Mouse (Mus musculus) liver, embryonic 14.5 days (tissue): ENCODE measurements around the gene Gm11114. TPM values are rescaled to one million over a fixed set of nuclear protein-coding genes. Genes with fewer than 3 reads are reported as not detected.

Source experiments
- ATAC-seq: fragments of 200-750 bp; cut with Nextera tagmentation; 2 replicates; pipeline ENCODE4 v1.8.0; 2017; ENCODE audit warnings: moderate number of reproducible peaks, mild to moderate bottlenecking, moderate library complexity; ENCODE audit not compliant: insufficient read depth
- DNase-seq, 3 experiments: peaks; one replicate each; pipeline ENCODE4 v3.0.0-alpha.2; 2012 to 2013; ENCODE audit warnings: low read depth in 3 of 3, low spot score in 3 of 3
- H3K27ac ChIP-seq: fragments of 300-500 bp; sonication (generic); 2 replicates; pipeline ENCODE4 v1.5.1; 2014; ENCODE audit warnings: moderate library complexity, mild to moderate bottlenecking, control low read depth, inconsistent platforms
- H3K27me3 ChIP-seq: fragments of 300-500 bp; sonication (generic); 2 replicates; pipeline ENCODE4 v1.6.1; 2014; ENCODE audit warnings: mild to moderate bottlenecking, low read length, moderate library complexity; ENCODE audit not compliant: control insufficient read depth, insufficient read depth
- H3K36me3 ChIP-seq: fragments of 300-500 bp; sonication (generic); replicated peaks from 2 replicates; pipeline ENCODE4 v1.6.1; 2014; ENCODE audit warnings: low read depth; ENCODE audit not compliant: control insufficient read depth, insufficient read depth
- H3K4me1 ChIP-seq, 2 experiments: fragments of 200-500 bp in 1 of 2; fragments of 300-500 bp in 1 of 2; sonication (generic) in 1 of 2; replicated peaks; 2 replicates each; pipeline ENCODE4 v1.6.1; 2012 to 2014; ENCODE audit warnings: antibody characterized with exemption in 1 of 2, inconsistent platforms in 1 of 2, low read length in 1 of 2; ENCODE audit not compliant: control insufficient read depth in 2 of 2, insufficient read depth in 2 of 2
- H3K4me2 ChIP-seq: fragments of 300-500 bp; sonication (generic); 2 replicates; pipeline ENCODE4 v1.6.1; 2014; ENCODE audit warnings: low read depth, mild to moderate bottlenecking, control low read depth, moderate library complexity
- H3K4me3 ChIP-seq, 2 experiments: fragments of 200-500 bp in 1 of 2; fragments of 300-500 bp in 1 of 2; sonication (generic) in 1 of 2; 2 replicates each; pipeline ENCODE4 v1.5.1; 2012 to 2014; ENCODE audit warnings: low read depth in 2 of 2, low read length in 2 of 2, mild to moderate bottlenecking in 2 of 2, control low read depth in 1 of 2, inconsistent platforms in 1 of 2, moderate library complexity in 1 of 2; ENCODE audit not compliant: insufficient read depth in 1 of 2
- H3K9ac ChIP-seq: fragments of 300-500 bp; sonication (generic); replicated peaks from 2 replicates; pipeline ENCODE4 v1.6.1; 2014; ENCODE audit warnings: mild to moderate bottlenecking, control low read depth, moderate library complexity
- H3K9me3 ChIP-seq: fragments of 300-500 bp; sonication (generic); 2 replicates; pipeline ENCODE4 v1.6.1; 2016; ENCODE audit warnings: low read length, mixed read lengths; ENCODE audit not compliant: control insufficient read depth
- CTCF ChIP-seq: IDR thresholded peaks from 2 replicates; pipeline ENCODE4 v1.5.1; 2016; ENCODE audit warnings: antibody characterized with exemption, low read depth, control low read depth
- EP300 ChIP-seq: IDR thresholded peaks from 2 replicates; pipeline ENCODE4 v1.6.1; 2016; ENCODE audit warnings: antibody characterized with exemption, low read depth
- WGBS: fragments of 180-500 bp; shearing (Covaris S2); extraction: QIAGEN DNeasy Blood & Tissue Kit; methylation state at CpG from one replicate; pipeline ENCODE4 v1.1.7; 2014; ENCODE audit not compliant: insufficient replicate concordance; 5-methylcytosine and 5-hydroxymethylcytosine counted together
- polyA plus RNA-seq, 2 experiments: library from polyadenylated mRNA; depleted of rRNA in 1 of 2; stranded (reverse) in 1 of 2; unstranded in 1 of 2; fragments of >200 nt; fragmentation: Nextera tagmentation in 1 of 2; extraction: Ambion mirVana in 1 of 2; gene quantifications; 2 replicates each; pipeline versions ENCODE4 v1.2.1 to v1.2.3; 2012 to 2014

Gm11114 gene
- polyA plus RNA-seq, 2 experiments, result not detected

DNA sequence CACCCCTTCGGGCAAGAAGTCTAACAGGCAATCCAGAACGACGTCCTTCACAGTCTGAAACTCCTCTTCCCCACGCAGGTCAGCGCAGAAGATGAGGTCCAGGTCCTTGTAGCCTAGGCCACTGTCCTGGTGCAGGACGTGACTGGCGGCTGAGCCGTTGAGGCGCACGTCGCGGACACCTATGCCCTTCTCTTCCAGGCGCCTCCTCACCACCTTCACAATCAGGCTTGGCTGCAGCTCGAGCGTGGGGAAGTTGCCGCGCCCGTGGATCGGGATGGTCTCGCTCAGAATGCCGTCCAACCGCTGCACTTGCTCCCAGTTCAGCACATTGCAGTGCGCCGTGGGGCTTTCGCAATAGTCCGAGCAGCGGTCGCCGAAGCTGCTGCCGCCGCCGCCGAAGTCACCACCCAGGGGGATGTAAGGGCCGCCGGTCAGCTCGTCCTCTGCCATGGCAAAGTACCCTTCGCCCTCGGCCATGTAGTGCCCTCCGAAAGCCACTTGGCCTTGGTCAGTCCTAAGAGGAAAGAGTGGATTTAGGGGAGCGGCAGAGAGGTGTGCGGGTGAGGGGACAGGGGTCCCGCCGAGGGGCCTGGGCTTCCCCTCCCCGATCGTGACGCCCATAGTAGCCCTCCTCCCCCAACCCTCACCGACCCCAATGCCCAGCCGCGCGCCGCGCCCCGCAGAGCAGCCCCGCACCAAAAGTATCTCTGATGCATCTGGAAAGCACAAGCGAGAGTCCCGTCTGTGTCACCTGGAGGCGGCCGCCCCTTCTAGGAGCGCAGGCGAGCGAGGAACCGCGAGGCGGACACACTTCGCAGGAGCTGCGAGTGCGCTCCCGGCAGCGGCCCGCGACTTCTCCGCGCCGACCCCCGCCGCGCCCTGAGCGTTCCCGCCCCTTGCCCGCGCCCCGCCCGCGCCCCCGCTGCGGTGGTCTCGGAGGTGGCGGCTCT lies 14.0 kb downstream of the Gm11114 start:
- DNase-seq, result no peak
- Histone ChIP-seq H3K4me3 (peak overlapping the region; percentile 65 to 67), H3K9me3 (no peaks in the 10 kb centered on the region), H3K27me3 (no peaks in the 10 kb centered on the region; the same call in 1 of the 2 replicates), H3K4me2 (peak overlapping the region; percentile 74), H3K27ac (no peak overlapping the region; the same call in 1 of the 2 replicates), H3K4me1 (peaks cover 0 to 2% of the 10 kb centered on the region in 2 experiments; a peak in 2 of 4 replicates), H3K36me3 (no peaks in the 10 kb centered on the region; the same call in 1 of the 2 replicates), H3K9ac (peak overlapping the region; percentile 48)
- peak; percentile 52 for ATAC-seq
- WGBS, result 2% methylated on average over 74 of the region's 88 CpGs
- TF ChIP-seq CTCF (no peak), EP300 (no peak)

DNA sequence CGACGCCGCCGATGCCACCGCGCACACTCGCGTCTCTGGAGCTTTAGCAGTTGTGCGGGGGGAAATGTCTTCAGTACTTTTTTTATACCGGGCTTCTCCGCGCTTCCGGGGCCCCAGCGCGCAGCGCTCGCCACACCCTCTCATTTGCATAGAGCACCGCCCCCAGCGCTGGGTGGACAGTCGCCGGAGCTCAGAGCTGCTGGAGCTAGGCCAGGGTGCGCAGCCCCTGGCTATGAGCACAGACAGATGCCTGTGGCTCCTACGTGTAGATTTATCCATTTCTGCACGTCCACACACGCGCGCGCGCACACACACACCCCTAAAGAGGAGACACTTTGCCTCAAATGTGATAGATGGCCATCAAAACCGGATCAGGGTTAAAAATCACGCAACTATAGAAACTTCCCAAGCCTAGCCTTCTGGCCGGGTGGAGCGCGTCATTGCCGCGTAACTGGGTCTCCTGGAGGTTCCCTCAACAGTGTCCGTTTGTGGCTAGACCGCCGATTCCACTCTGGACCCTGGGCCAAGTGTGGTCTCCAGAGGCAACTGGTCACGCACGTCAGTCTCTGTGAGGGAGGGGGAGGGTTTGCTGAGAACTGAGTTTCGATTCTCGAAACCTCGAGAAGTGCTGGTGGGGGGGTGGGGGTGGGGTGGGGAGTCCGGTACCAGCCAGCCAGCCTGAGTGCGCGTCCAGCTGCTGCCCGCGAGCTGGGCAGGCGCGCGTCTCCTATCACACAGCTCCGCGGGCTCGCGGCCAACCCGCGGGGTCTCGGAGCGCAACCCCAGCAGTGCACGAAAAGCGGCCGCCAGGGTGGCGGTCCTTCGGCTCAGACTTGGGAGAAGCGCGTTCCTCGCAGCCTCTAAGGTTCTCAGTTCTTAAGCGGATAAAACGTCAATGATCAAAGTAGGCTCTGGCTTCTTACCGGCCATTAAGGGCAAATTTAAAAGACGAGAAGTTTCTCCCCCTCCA lies 15.0 kb downstream of the Gm11114 start, which contains the start of gene Tent5a:
Gene Tent5a, minus strand, starts transcription at position 107 of the 970 bp plus-strand sequence.
- DNase-seq (peak; percentile 63 to 66 (median 63)), ATAC-seq (peak; percentile 86)
- no peak for TF ChIP-seq EP300
- TF ChIP-seq CTCF, result no peak
- no peaks in the 10 kb centered on the region for H3K36me3 ChIP-seq
- H3K4me1 ChIP-seq, result no peaks in the 10 kb centered on the region
- peak within 1 kb of the TSS; percentile 65 to 67 for H3K4me3 ChIP-seq
- H3K9me3 ChIP-seq, result no peaks in the 10 kb centered on the region
- peak within 1 kb of the TSS; percentile 48 for H3K9ac ChIP-seq
- WGBS, result 0% methylated on average over 66 of the region's 72 CpGs
- H3K4me2 ChIP-seq, result peak within 1 kb of the TSS; percentile 74
- H3K27ac ChIP-seq, result peak within 1 kb of the TSS; percentile 3
- H3K27me3 ChIP-seq, result no peaks in the 10 kb centered on the region; the same call in 1 of the 2 replicates

DNA sequence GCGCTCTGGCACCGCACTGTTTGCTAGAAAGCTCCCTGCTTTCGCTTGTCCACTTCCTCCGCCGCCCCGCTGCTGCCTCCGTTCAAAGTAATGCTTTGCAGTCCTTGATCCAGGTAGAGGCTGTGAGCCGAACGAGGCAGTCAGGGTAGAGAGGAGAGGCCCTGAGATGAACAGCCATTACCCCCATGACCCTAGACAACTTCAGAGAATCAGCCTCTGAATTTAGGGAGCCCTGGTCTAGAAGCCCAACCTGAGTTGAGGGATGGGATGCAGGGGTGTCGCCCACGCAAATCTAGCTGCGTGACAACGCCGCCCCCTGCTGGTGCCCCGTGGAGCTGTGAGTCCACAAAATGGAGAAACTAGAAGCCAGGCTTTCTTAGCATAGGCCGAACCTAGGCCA lies 15.7 kb downstream of the Gm11114 start:
- DNase-seq, result peak; percentile 40 to 42 (median 41)
- no peaks in the 10 kb centered on the region for H3K36me3 ChIP-seq
- peak overlapping the region; percentile 74 for H3K4me2 ChIP-seq
- H3K4me3 ChIP-seq, result peak overlapping the region; percentile 65 to 67
- no peaks in the 10 kb centered on the region; the same call in 1 of the 2 replicates for H3K27me3 ChIP-seq
- H3K4me1 ChIP-seq, result no peaks in the 10 kb centered on the region
- H3K9ac ChIP-seq, result peak overlapping the region; percentile 25
- WGBS, result 2% methylated on average over 16 of the region's 16 CpGs
- no peaks in the 10 kb centered on the region for H3K9me3 ChIP-seq
- peak; percentile 27 for ATAC-seq
- peak overlapping the region; percentile 3; the same call in 1 of the 2 replicates for H3K27ac ChIP-seq
- TF ChIP-seq CTCF (peak; percentile 96), EP300 (no peak)

DNA sequence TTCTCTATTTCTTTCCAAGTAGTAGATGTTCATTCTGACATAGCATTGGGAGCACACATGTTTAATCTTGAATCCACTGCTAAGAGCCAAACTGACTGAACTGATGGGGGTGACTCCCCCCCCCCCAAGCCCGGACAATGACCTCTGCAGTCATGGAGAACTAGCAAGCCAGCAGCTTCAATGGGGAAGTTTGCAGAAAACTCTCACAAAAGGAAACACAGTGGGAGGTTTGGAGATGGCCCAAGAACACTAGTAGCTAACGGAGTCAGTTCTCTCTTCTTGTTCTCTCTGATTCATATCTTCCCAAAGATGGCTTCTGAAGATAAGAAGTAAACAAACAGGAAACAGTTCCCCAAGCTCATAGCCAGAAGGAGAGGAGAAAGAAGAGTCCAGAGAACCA lies 18.9 kb downstream of the Gm11114 start:
- H3K4me3 ChIP-seq, result no peak overlapping the region
- no peak for ATAC-seq
- H3K27me3 ChIP-seq, result no peaks in the 10 kb centered on the region
- no peak overlapping the region for H3K27ac ChIP-seq
- no peak overlapping the region for H3K4me2 ChIP-seq
- no peaks in the 10 kb centered on the region for H3K4me1 ChIP-seq
- H3K36me3 ChIP-seq, result no peaks in the 10 kb centered on the region
- H3K9me3 ChIP-seq, result no peaks in the 10 kb centered on the region
- 43% methylated on average over 2 of the region's 2 CpGs for WGBS
- no peak overlapping the region for H3K9ac ChIP-seq
- DNase-seq, result no peak
- TF ChIP-seq CTCF, result no peak
- TF ChIP-seq EP300, result no peak
